Mouse (Mus musculus): ENCODE data around the gene Ksr1.

DNA sequence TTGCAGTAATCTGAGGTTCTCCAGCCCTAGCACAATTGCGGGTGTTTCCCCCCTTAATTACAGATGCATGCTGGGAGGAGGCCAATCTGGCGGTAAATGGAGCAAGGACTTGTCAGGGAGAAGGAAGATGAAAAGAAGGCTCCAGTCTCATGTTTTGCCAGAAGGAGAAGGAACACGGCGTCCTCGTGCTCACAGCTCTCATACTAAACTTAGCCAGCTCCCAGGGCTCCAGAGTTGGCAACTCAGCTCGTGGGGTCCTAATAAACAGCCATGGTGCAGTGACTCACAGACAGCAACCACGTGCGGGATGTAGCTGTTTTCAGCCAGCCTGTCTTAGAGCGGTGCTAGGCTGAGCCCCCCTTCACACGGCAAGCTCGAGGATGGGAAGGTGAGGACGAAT lies 36.7 kb upstream of the Ksr1 start:
- TF ChIP-seq E2F4 (IDR thresholded peaks at IDR 0.05; ENCODE audit: insufficient read depth) (no peak), POLR2A (IDR thresholded peaks at IDR 0.05; ENCODE audit: insufficient read length, low read depth) (no peak), SRF (IDR thresholded peaks at IDR 0.05; ENCODE audit: control insufficient read depth, insufficient read length, low read depth) (no peak), TCF3 (IDR thresholded peaks at IDR 0.05; ENCODE audit: insufficient read length, low read depth) (no peak), MAX (IDR thresholded peaks at IDR 0.05; ENCODE audit: low read depth) (no peak), USF1 (IDR thresholded peaks at IDR 0.05; ENCODE audit: low read depth) (no peak), POLR2AphosphoS2 (IDR thresholded peaks at IDR 0.05; ENCODE audit: insufficient read length, low read depth) (no peak), MYOD1 (IDR thresholded peaks at IDR 0.05; ENCODE audit: control insufficient read depth in 1 of 3, insufficient read length in 2 of 3, low read depth in 2 of 3) (no peak), MYOG (IDR thresholded peaks at IDR 0.05; ENCODE audit: control insufficient read depth in 1 of 3, insufficient read depth in 1 of 3, insufficient read length in 2 of 3, low read depth in 2 of 3) (no peak), TCF12 (IDR thresholded peaks at IDR 0.05; ENCODE audit: insufficient read depth, poor library complexity, severe bottlenecking) (no peak)
